Mouse (Mus musculus) thymus, adult 2 months (tissue): Measurements from ENCODE around the gene Akr1a1.

Experiments
- CTCF ChIP-seq: fragments of 200-500 bp; IDR thresholded peaks from 2 replicates; pipeline ENCODE4 v1.5.1; 2012; ENCODE audit warnings: mild to moderate bottlenecking, control low read depth, low read length, moderate library complexity, borderline replicate concordance; ENCODE audit not compliant: control insufficient read depth, poor library complexity, insufficient read depth; ENCODE audit errors: extremely low read depth
- POLR2A ChIP-seq: fragments of 200-500 bp; IDR thresholded peaks from 2 replicates; pipeline ENCODE4 v1.6.1; 2012; ENCODE audit warnings: mild to moderate bottlenecking, low read length, control low read depth, moderate library complexity; ENCODE audit not compliant: control insufficient read depth, poor library complexity, insufficient read depth; ENCODE audit errors: extremely low read depth

DNA sequence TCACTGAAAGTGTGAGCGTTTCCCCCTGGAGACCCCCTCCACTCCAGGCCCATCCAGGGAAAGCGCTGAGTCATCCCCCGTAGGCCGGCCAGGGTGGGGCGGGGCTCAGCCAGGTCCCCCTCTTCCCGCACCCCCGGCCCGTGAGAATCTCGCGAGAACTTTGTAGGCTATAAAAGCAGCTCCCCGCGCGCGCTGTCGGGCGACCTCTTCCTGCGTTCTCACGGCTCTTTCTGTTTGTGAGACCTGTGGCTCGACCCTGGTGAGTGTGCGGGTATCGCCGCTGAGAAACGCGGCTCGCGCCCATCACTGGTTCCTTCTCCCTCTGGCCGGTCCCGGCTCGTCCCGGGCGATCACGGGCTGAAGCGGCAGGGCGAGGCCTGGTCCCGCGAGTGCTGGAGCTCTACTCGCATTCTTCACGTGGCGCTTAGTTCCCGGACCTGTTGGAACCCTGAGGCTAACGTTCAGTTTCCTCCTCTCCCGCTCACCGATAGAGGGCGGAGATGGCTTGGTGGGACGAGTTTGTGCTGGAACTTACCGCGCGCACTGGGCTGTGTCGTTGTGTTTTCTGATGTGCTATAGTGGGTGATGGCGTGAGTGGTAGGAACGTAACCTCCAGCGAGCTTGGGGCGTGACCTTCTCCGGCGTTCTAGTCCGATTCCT lies 34.1 kb upstream of the Akr1a1 start, which contains the start of gene Prdx1:
- TF ChIP-seq POLR2A (peak; percentile 94), CTCF (peak; percentile 84; the same call in 1 of the 2 replicates)
